8 mouse cellular contexts compared by ENCODE assay signal in the genomic region with DNA sequence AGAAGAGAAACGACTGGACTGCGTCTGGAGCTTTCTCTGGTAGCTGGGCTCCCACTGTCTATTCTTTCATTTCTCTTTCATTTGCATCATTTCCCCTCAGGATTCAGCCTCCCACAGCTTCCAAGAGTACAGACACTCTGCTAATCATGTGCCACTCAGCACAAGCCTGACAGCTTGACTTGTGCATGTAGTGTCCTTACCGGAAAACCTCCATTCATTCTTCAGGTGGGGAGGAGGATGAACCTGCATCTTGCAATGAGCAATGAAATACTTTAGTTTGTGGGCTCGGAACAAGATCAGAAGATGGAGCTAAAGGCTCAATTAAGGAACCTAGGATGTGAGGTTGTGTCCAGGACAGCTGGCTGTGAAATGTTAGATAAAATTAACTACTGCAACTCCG.
DNase-seq lines count a peak whose midpoint lies in the region; ATAC-seq and TF ChIP-seq lines count a peak whose summit lies in the region.

No protein-coding gene starts in this region.

- H3K36me3 ChIP-seq in kidney, embryonic 15.5 days, result no peaks in the 10 kb centered on the region
- H3K36me3 ChIP-seq in embryonic facial prominence, embryonic 10.5 days (replicated peaks), result no peaks in the 10 kb centered on the region
- no peaks in the 10 kb centered on the region for H3K36me3 ChIP-seq in hindbrain, postnatal 0 days (ENCODE audit: insufficient read depth, low read length)
- no peaks in the 10 kb centered on the region for H3K36me3 ChIP-seq in midbrain, embryonic 13.5 days

- WGBS in kidney, embryonic 15.5 days, result 4% methylated on average over 5 of the region's 5 CpGs
- WGBS in embryonic facial prominence, embryonic 10.5 days, result 5% methylated on average over 5 of the region's 5 CpGs
- 2% methylated on average over 5 of the region's 5 CpGs for WGBS in hindbrain, postnatal 0 days
- WGBS in midbrain, embryonic 13.5 days, result 4% methylated on average over 5 of the region's 5 CpGs

- H3K4me2 ChIP-seq in kidney, embryonic 15.5 days, result peak overlapping the region; percentile 88
- H3K4me2 ChIP-seq in hindbrain, postnatal 0 days (ENCODE audit: low read depth, low read length), result peak overlapping the region; percentile 98
- H3K4me2 ChIP-seq in midbrain, embryonic 13.5 days (replicated peaks), result peak overlapping the region; percentile 99

- ATAC-seq in kidney, embryonic 15.5 days (replicated peaks; ENCODE audit: low FRiP score), result peak; percentile 10; the same call in 1 of the 2 replicates
- peak; percentile 11; the same call in 1 of the 2 replicates for ATAC-seq in hindbrain, postnatal 0 days
- ATAC-seq in midbrain, embryonic 13.5 days, result peak; percentile 54

- peak; percentile 50 for TF ChIP-seq CTCF in hindbrain, postnatal 0 days (IDR thresholded peaks at IDR 0.05; ENCODE audit: low read depth)

- no peak overlapping the region for H3K27ac ChIP-seq in kidney, embryonic 15.5 days
- peak overlapping the region; percentile 81 for H3K27ac ChIP-seq in embryonic facial prominence, embryonic 10.5 days (replicated peaks)
- H3K27ac ChIP-seq in hindbrain, postnatal 0 days, result peak overlapping the region; percentile 68; the same call in 1 of the 2 replicates
- H3K27ac ChIP-seq in midbrain, embryonic 13.5 days, result no peak overlapping the region

- DNase-seq in kidney, postnatal 4 days, result no peak
- DNase-seq in ES-CJ7 (ENCODE audit: low read depth, low spot score), result peak; percentile 60
- DNase-seq in embryonic facial prominence, embryonic 10.5 days (ENCODE audit: low spot score), result no peak
- DNase-seq in hindbrain, postnatal 0 days (ENCODE audit: low spot score), result peak; percentile 63
- DNase-seq in urinary bladder, postnatal 10 days (ENCODE audit: low spot score), result no peak
- DNase-seq in adrenal gland, adult 2 months, result no peak

- no peaks in the 10 kb centered on the region for H3K9me3 ChIP-seq in kidney, embryonic 15.5 days (replicated peaks)
- H3K9me3 ChIP-seq in embryonic facial prominence, embryonic 10.5 days, result no peaks in the 10 kb centered on the region
- no peaks in the 10 kb centered on the region for H3K9me3 ChIP-seq in hindbrain, postnatal 0 days (ENCODE audit: low read length)
- no peaks in the 10 kb centered on the region for H3K9me3 ChIP-seq in midbrain, embryonic 13.5 days

- peaks cover 22% of the 10 kb centered on the region for H3K4me1 ChIP-seq in kidney, embryonic 15.5 days
- peaks cover 25% of the 10 kb centered on the region for H3K4me1 ChIP-seq in embryonic facial prominence, embryonic 10.5 days
- H3K4me1 ChIP-seq in hindbrain, postnatal 0 days (ENCODE audit: insufficient read depth, low read length), result no peaks in the 10 kb centered on the region; the same call in 1 of the 2 replicates
- peaks cover 19% of the 10 kb centered on the region for H3K4me1 ChIP-seq in midbrain, embryonic 13.5 days (replicated peaks)

- peak overlapping the region; percentile 29; the same call in 1 of the 2 replicates for H3K9ac ChIP-seq in kidney, embryonic 15.5 days
- peak overlapping the region; percentile 69; the same call in 1 of the 2 replicates for H3K9ac ChIP-seq in hindbrain, postnatal 0 days (replicated peaks; ENCODE audit: low read length)
- H3K9ac ChIP-seq in midbrain, embryonic 13.5 days (replicated peaks), result peak overlapping the region; percentile 74

- 0 out of 2 replicates have a peak, but pooled peaks cover 8% of the 10 kb centered on the region for H3K27me3 ChIP-seq in kidney, embryonic 15.5 days
- H3K27me3 ChIP-seq in embryonic facial prominence, embryonic 10.5 days (replicated peaks; ENCODE audit: low read depth, poor library complexity, severe bottlenecking), result peaks cover 22% of the 10 kb centered on the region
- no peaks in the 10 kb centered on the region for H3K27me3 ChIP-seq in hindbrain, postnatal 0 days (ENCODE audit: insufficient read depth, low read length)
- no peaks in the 10 kb centered on the region for H3K27me3 ChIP-seq in midbrain, embryonic 13.5 days

- H3K4me3 ChIP-seq in kidney, embryonic 15.5 days (replicated peaks), result peak overlapping the region; percentile 50
- peak overlapping the region; percentile 77 for H3K4me3 ChIP-seq in embryonic facial prominence, embryonic 10.5 days
- H3K4me3 ChIP-seq in hindbrain, postnatal 0 days (ENCODE audit: low read length), result peak overlapping the region; percentile 72
- peak overlapping the region; percentile 59 for H3K4me3 ChIP-seq in midbrain, embryonic 13.5 days (replicated peaks)

Comparison
In these comparisons a context has a peak if more than half of its experiments do, and no peak if none do; other contexts are left out.
1. H3K27ac ChIP-seq: peak in embryonic facial prominence, embryonic 10.5 days (single experiment) and hindbrain, postnatal 0 days (single experiment); none in kidney, embryonic 15.5 days (single experiment) and midbrain, embryonic 13.5 days (single experiment).
2. DNase-seq: peak in ES-CJ7 (single experiment) and hindbrain, postnatal 0 days (single experiment); none in kidney, postnatal 4 days (0 of 2), embryonic facial prominence, embryonic 10.5 days (single experiment), urinary bladder, postnatal 10 days (single experiment) and adrenal gland, adult 2 months (single experiment).
3. Peak in every context shown above with its lines, with median percentiles within 50 percentile points of each other: ATAC-seq, H3K4me2 ChIP-seq, H3K4me3 ChIP-seq and H3K9ac ChIP-seq.